Mouse (Mus musculus) spleen, postnatal 36 days (tissue): ENCODE data around the gene Rimklb.

ENCODE experiments used
- DNase-seq, 2 experiments: peaks; one replicate each; pipeline ENCODE4 v3.0.0; 2022; ENCODE audit warnings: low spot score in 2 of 2, mixed read lengths in 1 of 2

The Rimklb gene

DNA sequence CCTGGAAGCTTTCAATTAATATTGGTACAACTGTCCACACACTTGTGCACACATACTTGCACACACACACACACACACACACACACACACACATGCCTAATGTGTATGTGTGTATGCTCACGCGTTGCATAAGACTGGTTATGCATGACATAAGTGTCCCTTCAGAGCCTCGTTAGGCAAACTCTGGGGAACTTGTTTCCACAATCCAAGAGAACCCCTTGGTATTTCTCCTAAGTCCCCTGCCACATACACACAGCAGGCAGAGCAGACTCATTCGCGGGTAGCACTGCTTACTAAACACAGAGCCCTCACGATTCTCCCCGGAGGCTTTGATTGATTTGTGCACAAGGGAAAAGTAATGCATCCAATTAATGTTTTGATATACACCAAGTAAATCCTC lies 81.5 kb downstream of the Rimklb start:
- no peak for DNase-seq

DNA sequence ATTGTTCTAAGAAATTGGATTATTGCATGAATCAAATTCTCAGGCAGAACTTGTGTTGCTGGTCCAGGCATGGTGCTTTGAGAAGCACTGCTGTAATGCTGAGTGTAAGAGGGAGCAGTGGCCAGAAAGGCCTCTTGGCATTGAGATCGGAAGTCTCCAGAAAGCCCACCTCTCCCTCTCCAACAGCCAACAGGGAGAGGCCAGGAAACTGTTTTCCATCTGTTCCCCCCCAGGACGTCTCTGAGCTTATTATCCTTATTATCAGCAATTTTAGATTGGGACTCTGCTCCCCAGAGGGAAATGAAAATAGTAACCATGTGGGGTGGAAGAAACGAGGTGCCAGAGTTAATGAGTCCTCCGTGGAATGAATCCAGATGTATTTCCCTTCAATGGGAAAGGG lies 82.2 kb downstream of the Rimklb start:
- DNase-seq = no peak

DNA sequence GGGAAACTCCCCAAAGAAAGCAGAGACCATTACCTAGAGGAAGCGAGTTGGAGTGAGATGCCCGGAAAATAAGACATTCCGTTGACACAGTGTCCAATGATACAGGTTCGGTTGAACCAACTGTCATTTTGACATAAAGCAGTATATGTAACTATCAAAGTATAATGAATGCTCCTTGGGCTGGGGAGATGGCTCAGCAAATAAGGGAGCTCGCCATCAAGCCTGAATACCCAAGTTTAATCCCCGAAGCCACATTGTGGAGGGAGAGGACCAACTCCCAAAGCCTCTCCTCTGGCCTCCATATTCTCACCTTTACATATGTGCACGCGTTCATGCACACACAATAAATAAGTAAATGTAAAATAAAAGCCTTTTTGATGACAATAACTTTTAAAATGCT lies 87.3 kb downstream of the Rimklb start:
- DNase-seq = no peak

- no peak for DNase-seq
These were observed 96.3 kb downstream of the Rimklb start for GRCm38 (mm10) chr6:122402240-122402639.

GRCm38 (mm10) chr6:122400263-122400662 lies 98.3 kb downstream of the Rimklb start:
- DNase-seq = no peak
